Mouse (Mus musculus): ENCODE results near the gene Etl4.

DNA sequence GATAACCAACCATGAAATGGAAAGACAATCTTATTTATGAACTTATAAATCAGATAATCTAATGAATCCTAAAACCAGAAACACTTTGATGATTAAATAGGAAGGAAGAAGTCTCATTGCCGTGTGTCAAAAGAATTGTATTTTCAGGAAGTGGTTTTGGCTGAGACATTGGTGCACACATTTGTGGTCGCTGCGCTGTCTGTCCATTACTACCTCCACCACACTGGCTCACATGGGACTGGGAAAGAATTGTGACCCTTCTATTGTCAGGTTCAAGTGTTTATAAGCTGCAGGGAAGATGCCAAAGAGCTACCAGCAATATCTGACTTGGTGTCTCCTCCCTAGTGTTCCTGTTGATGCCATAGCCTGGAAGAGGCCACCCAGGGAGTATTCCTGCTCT, 847.4 kb downstream of the Etl4 start:
- TF ChIP-seq CTCF (IDR thresholded peaks at IDR 0.05; ENCODE audit: low read depth), result no peak
- TF ChIP-seq EP300 (IDR thresholded peaks at IDR 0.05; ENCODE audit: low read depth), result no peak

All from liver, postnatal 0 days (tissue).